Mouse (Mus musculus): ENCODE results near the gene Washc4.
"Not testable (repeated sequence)": the region's sequence is repeated elsewhere in the genome, so short reads cannot be mapped to it uniquely, and the experiment has no call there.

Washc4 gene

GRCm38 (mm10) chr10:83543439-83544102 is at the start of gene Washc4:
Gene Washc4, plus strand, starts transcription at chr10:83543752.
- DNase-seq = peak; percentile 93

GRCm38 (mm10) chr10:83497321-83497720 is 46.2 kb upstream of the Washc4 start:
- DNase-seq = no peak

GRCm38 (mm10) chr10:83508962-83509660 is 34.4 kb upstream of the Washc4 start:
- DNase-seq = peak; percentile 12

- DNase-seq = no peak
Observed at GRCm38 (mm10) chr10:83511304-83511703, 32.2 kb upstream of the Washc4 start.

GRCm38 (mm10) chr10:83513736-83514135 is 29.8 kb upstream of the Washc4 start:
- no peak for DNase-seq

GRCm38 (mm10) chr10:83520990-83521389 is 22.6 kb upstream of the Washc4 start:
- DNase-seq = no peak

GRCm38 (mm10) chr10:83524238-83524637 is 19.3 kb upstream of the Washc4 start:
- not testable (repeated sequence) for DNase-seq

GRCm38 (mm10) chr10:83530384-83530967 is 13.1 kb upstream of the Washc4 start:
- DNase-seq = no peak

- DNase-seq = peak; percentile 33
Observed at GRCm38 (mm10) chr10:83533258-83533909, 10.2 kb upstream of the Washc4 start.

GRCm38 (mm10) chr10:83533910-83534283 is 9.7 kb upstream of the Washc4 start, which contains the start of gene Aldh1l2:
Gene Aldh1l2, minus strand, starts transcription at chr10:83534140.
- peak; percentile 80 for DNase-seq

GRCm38 (mm10) chr10:83536436-83536835 is 7.1 kb upstream of the Washc4 start:
- no peak for DNase-seq

GRCm38 (mm10) chr10:83539311-83539980 is 4.1 kb upstream of the Washc4 start:
- no peak for DNase-seq

GRCm38 (mm10) chr10:83540092-83540491 is 3.5 kb upstream of the Washc4 start:
- DNase-seq = no peak

- peak; percentile 15 for DNase-seq
Observed at GRCm38 (mm10) chr10:83542241-83542640, 1.3 kb upstream of the Washc4 start.

- DNase-seq = no peak
Observed at GRCm38 (mm10) chr10:83544103-83544479, 539 bp downstream of the Washc4 start.

GRCm38 (mm10) chr10:83545341-83545740 is 1.8 kb downstream of the Washc4 start:
- DNase-seq = no peak

- DNase-seq = no peak
Observed at GRCm38 (mm10) chr10:83563005-83563404, 19.5 kb downstream of the Washc4 start.

- no peak for DNase-seq
Observed at GRCm38 (mm10) chr10:83565449-83566441, 22.2 kb downstream of the Washc4 start.

- DNase-seq = no peak
Observed at GRCm38 (mm10) chr10:83590801-83591200, 47.2 kb downstream of the Washc4 start.

- DNase-seq = no peak
Observed at GRCm38 (mm10) chr10:83592616-83593015, 49.1 kb downstream of the Washc4 start.

GRCm38 (mm10) chr10:83594526-83594925 is 51.0 kb downstream of the Washc4 start:
- no peak for DNase-seq

- DNase-seq = no peak
Observed at GRCm38 (mm10) chr10:83600650-83601049, 57.1 kb downstream of the Washc4 start.

Measured in cerebellum, adult 11 months (tissue).